Mouse (Mus musculus): ENCODE measurements around the gene Zc3h12b. TPM values are rescaled to one million over a fixed set of nuclear protein-coding genes. Genes with fewer than 3 reads are reported as not detected.

Gene Zc3h12b
- total and polyA plus RNA-seq, 3 experiments, result 0.04 to 0.16 TPM; not detected in 1

DNA sequence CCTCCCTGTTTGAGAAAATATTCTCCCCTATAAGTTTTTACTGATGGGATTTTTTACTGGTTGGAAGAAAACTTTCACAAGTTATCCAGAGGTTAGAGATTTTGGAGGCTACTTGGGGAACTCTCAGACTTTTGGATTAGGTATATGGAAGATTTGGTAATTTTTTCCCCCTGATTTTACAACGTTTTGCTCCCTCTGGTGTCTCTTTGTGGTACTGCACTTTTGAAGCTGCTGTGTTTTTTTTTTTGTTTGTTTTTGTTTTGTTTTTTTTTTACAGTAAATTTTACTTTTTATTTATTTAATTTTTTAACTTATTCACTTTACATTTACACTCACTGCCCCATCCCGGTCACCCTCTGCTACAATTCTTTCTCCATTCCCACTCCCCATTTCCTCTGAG lies 26.8 kb downstream of the Zc3h12b start:
- Histone ChIP-seq H3K9me3 (replicated peaks; ENCODE audit: low read length) (no peaks in the 10 kb centered on the region), H3K79me2 (replicated peaks; ENCODE audit: control insufficient read depth, extremely low read depth, insufficient read depth, poor library complexity, severe bottlenecking) (no peaks in the 10 kb centered on the region), H3K27me3 (replicated peaks) (no peaks in the 10 kb centered on the region), H3K9ac (ENCODE audit: insufficient read depth, low read depth) (no peak overlapping the region), H3K36me3 (replicated peaks in 1 of 2; ENCODE audit: control insufficient read depth in 1 of 2, insufficient read depth in 1 of 2, low read length in 1 of 2) (no peaks in the 10 kb centered on the region), H3K27ac (ENCODE audit: insufficient read depth, low read depth) (no peak overlapping the region), H3K4me2 (ENCODE audit: insufficient read depth, low read depth, poor library complexity, severe bottlenecking) (no peak overlapping the region), H3K4me3 (replicated peaks in 1 of 3; ENCODE audit: low read depth in 2 of 3, low read length in 2 of 3, poor library complexity in 1 of 3) (no peak overlapping the region), H3K4me1 (ENCODE audit: control insufficient read depth in 1 of 2, insufficient read depth in 2 of 2) (no peaks in the 10 kb centered on the region)
- peak; percentile 2 for DNase-seq (ENCODE audit: extremely low read depth)
- dilution Hi-C loops (cut with MboI; ENCODE audit: extremely low pct_ligation_motif_present, extremely low pct_unique_long_range_greater_than_20kb, low sequenced_read_pairs), result no loop called here
- TF ChIP-seq EP300 (IDR thresholded peaks at IDR 0.05; ENCODE audit: low read length) (no peak), MAZ (IDR thresholded peaks at IDR 0.05; ENCODE audit: low read depth, low read length) (no peak), ZKSCAN1 (IDR thresholded peaks at IDR 0.05; ENCODE audit: borderline replicate concordance, low read depth, low read length) (no peak), ZC3H11A (IDR thresholded peaks at IDR 0.05; ENCODE audit: low read depth, low read length) (no peak), POLR2A (IDR thresholded peaks at IDR 0.05; ENCODE audit: low read depth, low read length) (no peak), KAT2A (IDR thresholded peaks at IDR 0.05; ENCODE audit: insufficient replicate concordance, low read length) (no peak), GABPA (IDR thresholded peaks at IDR 0.05; ENCODE audit: insufficient replicate concordance, low read depth, low read length) (no peak), ELF1 (IDR thresholded peaks at IDR 0.05; ENCODE audit: low read depth, low read length) (no peak), RCOR1 (conservative IDR thresholded peaks at IDR 0.05; ENCODE audit: low read depth, low read length) (no peak), BHLHE40 (IDR thresholded peaks at IDR 0.05; ENCODE audit: low read depth, low read length) (no peak), PAX5 (IDR thresholded peaks at IDR 0.05; ENCODE audit: low read length) (no peak), CHD1 (IDR thresholded peaks at IDR 0.05; ENCODE audit: low read depth, low read length) (no peak), CTCF (conservative IDR thresholded peaks at IDR 0.05 in 1 of 2, IDR thresholded peaks at IDR 0.05 in 1 of 2; ENCODE audit: low read depth in 2 of 2, low read length in 2 of 2) (peak in 1 of 2 experiments; percentile 55; a peak in 3 of 4 replicates), USF2 (conservative IDR thresholded peaks at IDR 0.05; ENCODE audit: low read depth, low read length) (no peak), MAFK (IDR thresholded peaks at IDR 0.05; ENCODE audit: insufficient replicate concordance, low read length) (no peak), SMC3 (IDR thresholded peaks at IDR 0.05; ENCODE audit: low read depth, low read length) (peak; percentile 46; the same call in 1 of the 2 replicates), ETS1 (conservative IDR thresholded peaks at IDR 0.05; ENCODE audit: low read depth, low read length) (no peak), USF1 (IDR thresholded peaks at IDR 0.05; ENCODE audit: low read depth, low read length) (no peak), MYC (IDR thresholded peaks at IDR 0.05; ENCODE audit: low read depth, low read length) (no peak), MAX (IDR thresholded peaks at IDR 0.05; ENCODE audit: low read length) (no peak), RAD21 (IDR thresholded peaks at IDR 0.05; ENCODE audit: low read depth, low read length) (peak; percentile 40), TBP (conservative IDR thresholded peaks at IDR 0.05; ENCODE audit: low read depth, low read length) (no peak), ZNF384 (IDR thresholded peaks at IDR 0.05; ENCODE audit: low read depth, low read length) (peak; percentile 61), TCF12 (IDR thresholded peaks at IDR 0.05; ENCODE audit: low read depth, low read length) (no peak), NELFE (IDR thresholded peaks at IDR 0.05; ENCODE audit: low read depth, low read length) (no peak), MXI1 (IDR thresholded peaks at IDR 0.05; ENCODE audit: low read depth, low read length) (no peak), E2F4 (IDR thresholded peaks at IDR 0.05; ENCODE audit: insufficient replicate concordance, low read depth, low read length) (no peak)
- in situ Hi-C loops (cut with MboI; ENCODE audit: low pct_ligation_motif_present, low pct_unique_long_range_greater_than_20kb, low sequenced_read_pairs), result no loop called here
